Mouse (Mus musculus): ENCODE results near the gene Ankrd7. TPM values are rescaled to one million over a fixed set of nuclear protein-coding genes. Genes with fewer than 3 reads are reported as not detected.

Ankrd7 gene
- polyA plus RNA-seq, 2 experiments, result 0.30 TPM; not detected in 1

GRCm38 (mm10) chr6:18894142-18894541 lies 28.0 kb downstream of the Ankrd7 start:
- ATAC-seq (ENCODE audit: low FRiP score, low read depth) (no peak), DNase-seq (ENCODE audit: low spot score) (no peak)
- no peaks in the 10 kb centered on the region for H3K27me3 ChIP-seq (ENCODE audit: control insufficient read depth, insufficient read depth, low read length)
- H3K27ac ChIP-seq (replicated peaks; ENCODE audit: low read depth, low read length), result no peak overlapping the region
- no peak overlapping the region for H3K4me2 ChIP-seq (replicated peaks; ENCODE audit: low read depth, low read length, severe bottlenecking)
- no peaks in the 10 kb centered on the region for H3K36me3 ChIP-seq (ENCODE audit: control insufficient read depth, insufficient read depth, low read length)
- H3K4me1 ChIP-seq (ENCODE audit: control insufficient read depth, insufficient read depth, low read length), result no peaks in the 10 kb centered on the region
- no peaks in the 10 kb centered on the region for H3K9me3 ChIP-seq (ENCODE audit: control insufficient read depth, low read length)
- TF ChIP-seq POLR2A (IDR thresholded peaks at IDR 0.05; ENCODE audit: borderline replicate concordance, extremely low read depth, insufficient read depth, insufficient read length), result no peak
- no peak overlapping the region for H3K4me3 ChIP-seq (replicated peaks; ENCODE audit: low read length)
- no peak overlapping the region for H3K9ac ChIP-seq (ENCODE audit: low read depth, low read length, severe bottlenecking)

- no peak overlapping the region for H3K4me3 ChIP-seq (replicated peaks; ENCODE audit: low read length)
- no peaks in the 10 kb centered on the region for H3K9me3 ChIP-seq (ENCODE audit: control insufficient read depth, low read length)
- no peak for TF ChIP-seq POLR2A (IDR thresholded peaks at IDR 0.05; ENCODE audit: borderline replicate concordance, extremely low read depth, insufficient read depth, insufficient read length)
- 78% methylated on average over 2 of the region's 2 CpGs for WGBS
- no peak overlapping the region for H3K27ac ChIP-seq (replicated peaks; ENCODE audit: low read depth, low read length)
- no peaks in the 10 kb centered on the region for H3K27me3 ChIP-seq (ENCODE audit: control insufficient read depth, insufficient read depth, low read length)
- H3K9ac ChIP-seq (ENCODE audit: low read depth, low read length, severe bottlenecking), result no peak overlapping the region
- no peaks in the 10 kb centered on the region for H3K36me3 ChIP-seq (ENCODE audit: control insufficient read depth, insufficient read depth, low read length)
- no peak for DNase-seq (ENCODE audit: low spot score)
- H3K4me2 ChIP-seq (replicated peaks; ENCODE audit: low read depth, low read length, severe bottlenecking), result no peak overlapping the region
- H3K4me1 ChIP-seq (ENCODE audit: control insufficient read depth, insufficient read depth, low read length), result no peaks in the 10 kb centered on the region
- ATAC-seq (ENCODE audit: low FRiP score, low read depth), result no peak
Measured at GRCm38 (mm10) chr6:18907173-18907572, 41.1 kb downstream of the Ankrd7 start.

GRCm38 (mm10) chr6:18913179-18913578 lies 47.1 kb downstream of the Ankrd7 start:
- Histone ChIP-seq H3K4me1 (ENCODE audit: control insufficient read depth, insufficient read depth, low read length) (no peaks in the 10 kb centered on the region), H3K4me3 (replicated peaks; ENCODE audit: low read length) (no peak overlapping the region), H3K9ac (ENCODE audit: low read depth, low read length, severe bottlenecking) (no peak overlapping the region), H3K36me3 (ENCODE audit: control insufficient read depth, insufficient read depth, low read length) (no peaks in the 10 kb centered on the region), H3K9me3 (ENCODE audit: control insufficient read depth, low read length) (no peaks in the 10 kb centered on the region), H3K4me2 (replicated peaks; ENCODE audit: low read depth, low read length, severe bottlenecking) (no peak overlapping the region), H3K27me3 (ENCODE audit: control insufficient read depth, insufficient read depth, low read length) (no peaks in the 10 kb centered on the region), H3K27ac (replicated peaks; ENCODE audit: low read depth, low read length) (no peak overlapping the region)
- TF ChIP-seq POLR2A (IDR thresholded peaks at IDR 0.05; ENCODE audit: borderline replicate concordance, extremely low read depth, insufficient read depth, insufficient read length), result no peak
- 81% methylated on average over 4 of the region's 4 CpGs for WGBS
- no peak for DNase-seq (ENCODE audit: low spot score)
- ATAC-seq (ENCODE audit: low FRiP score, low read depth), result no peak

GRCm38 (mm10) chr6:18916021-18916420 lies 49.9 kb downstream of the Ankrd7 start:
- H3K4me2 ChIP-seq (replicated peaks; ENCODE audit: low read depth, low read length, severe bottlenecking), result no peak overlapping the region
- H3K36me3 ChIP-seq (ENCODE audit: control insufficient read depth, insufficient read depth, low read length), result no peaks in the 10 kb centered on the region
- H3K4me3 ChIP-seq (replicated peaks; ENCODE audit: low read length), result no peak overlapping the region
- no peak overlapping the region for H3K27ac ChIP-seq (replicated peaks; ENCODE audit: low read depth, low read length)
- H3K9ac ChIP-seq (ENCODE audit: low read depth, low read length, severe bottlenecking), result no peak overlapping the region
- H3K4me1 ChIP-seq (ENCODE audit: control insufficient read depth, insufficient read depth, low read length), result no peaks in the 10 kb centered on the region
- no peaks in the 10 kb centered on the region for H3K9me3 ChIP-seq (ENCODE audit: control insufficient read depth, low read length)
- DNase-seq (ENCODE audit: low spot score) (peak; percentile 36), ATAC-seq (ENCODE audit: low FRiP score, low read depth) (no peak)
- WGBS, result 43% methylated on average over 4 of the region's 4 CpGs
- no peaks in the 10 kb centered on the region for H3K27me3 ChIP-seq (ENCODE audit: control insufficient read depth, insufficient read depth, low read length)
- TF ChIP-seq POLR2A (IDR thresholded peaks at IDR 0.05; ENCODE audit: borderline replicate concordance, extremely low read depth, insufficient read depth, insufficient read length), result no peak

GRCm38 (mm10) chr6:18916471-18916870 lies 50.4 kb downstream of the Ankrd7 start:
- Histone ChIP-seq H3K27me3 (ENCODE audit: control insufficient read depth, insufficient read depth, low read length) (no peaks in the 10 kb centered on the region), H3K4me1 (ENCODE audit: control insufficient read depth, insufficient read depth, low read length) (no peaks in the 10 kb centered on the region), H3K4me2 (replicated peaks; ENCODE audit: low read depth, low read length, severe bottlenecking) (no peak overlapping the region), H3K36me3 (ENCODE audit: control insufficient read depth, insufficient read depth, low read length) (no peaks in the 10 kb centered on the region), H3K27ac (replicated peaks; ENCODE audit: low read depth, low read length) (no peak overlapping the region), H3K4me3 (replicated peaks; ENCODE audit: low read length) (no peak overlapping the region), H3K9ac (ENCODE audit: low read depth, low read length, severe bottlenecking) (no peak overlapping the region), H3K9me3 (ENCODE audit: control insufficient read depth, low read length) (no peaks in the 10 kb centered on the region)
- 84% methylated on average over 4 of the region's 4 CpGs for WGBS
- TF ChIP-seq POLR2A (IDR thresholded peaks at IDR 0.05; ENCODE audit: borderline replicate concordance, extremely low read depth, insufficient read depth, insufficient read length), result no peak
- ATAC-seq (ENCODE audit: low FRiP score, low read depth) (no peak), DNase-seq (ENCODE audit: low spot score) (no peak)

Other genes with a start within 250 kb of the Ankrd7 start
- gene Lsm8, start 17.7 kb upstream of the Ankrd7 start, polyA plus RNA-seq (2012; rRNA removed), result 103 and 109 TPM in 2 replicates
- gene Lsm8, start 17.7 kb upstream of the Ankrd7 start, polyA plus RNA-seq (2014; fragmentation: Nextera tagmentation; extraction: Ambion mirVana), result 144 and 152 TPM in 2 replicates

Data from limb, embryonic 14.5 days (tissue).